Mouse (Mus musculus) c-Kit-positive CD71-positive TER-119-positive erythroid progenitor cells, embryonic 14.5 days (primary cell): Measurements from ENCODE around the gene Pde10a.

ENCODE experiments used
- DNase-seq: peaks from one replicate; pipeline ENCODE4 v3.0.0-alpha.2; 2013; ENCODE audit warnings: low spot score

Pde10a gene

DNA sequence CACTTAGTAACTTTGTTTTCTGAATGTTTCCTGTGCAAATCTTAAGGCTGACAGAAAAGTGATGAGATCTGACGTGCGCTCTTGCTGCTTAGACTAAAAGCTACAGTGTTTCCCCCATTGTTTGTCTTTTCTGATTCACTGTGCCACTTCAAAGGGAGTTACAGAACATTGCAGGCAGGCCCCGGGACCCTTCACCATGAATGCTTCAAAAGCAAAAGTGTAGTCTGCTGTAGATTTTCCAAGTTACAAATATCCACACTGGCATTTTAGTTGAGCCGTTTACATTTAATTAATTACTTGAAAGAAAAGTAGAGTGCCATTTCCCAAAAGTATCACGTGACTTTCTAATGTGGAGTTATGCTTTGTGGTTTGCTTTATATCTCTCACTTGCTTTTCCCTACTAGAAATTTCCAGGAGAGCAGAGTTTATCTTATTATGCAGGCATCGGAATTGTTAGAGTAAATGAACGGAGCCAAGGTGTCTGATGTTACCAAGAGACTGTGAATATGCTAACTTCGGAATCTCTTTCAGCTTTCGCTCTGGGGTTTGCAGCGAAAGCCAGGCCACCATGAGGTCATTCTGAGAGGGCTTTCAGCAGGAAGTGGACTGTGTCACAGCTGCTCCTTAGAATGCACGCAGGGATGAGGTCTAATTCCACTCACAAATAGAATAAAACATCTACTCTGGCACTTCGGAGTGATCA, 447.1 kb downstream of the Pde10a start:
- no peak for DNase-seq

DNA sequence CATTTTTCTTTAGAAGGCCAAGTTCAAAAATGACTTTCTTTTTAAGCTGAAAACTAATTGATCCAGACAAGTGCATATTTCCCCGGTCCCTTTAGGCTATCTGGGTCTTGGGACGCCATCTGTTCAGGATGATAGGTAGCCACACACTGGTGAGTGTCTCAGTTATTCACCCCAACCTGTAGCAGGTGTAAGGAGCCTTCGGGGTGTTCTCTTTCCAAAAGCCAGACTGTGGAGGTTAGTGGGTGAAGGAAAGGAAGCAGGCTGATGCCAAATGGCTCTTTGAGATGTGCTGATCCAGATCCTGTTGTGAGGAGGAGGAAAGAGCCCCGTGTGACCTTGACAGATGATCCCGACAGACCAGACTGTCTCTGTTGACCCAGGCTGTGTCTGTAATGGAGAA, 448.2 kb downstream of the Pde10a start:
- DNase-seq = no peak

DNA sequence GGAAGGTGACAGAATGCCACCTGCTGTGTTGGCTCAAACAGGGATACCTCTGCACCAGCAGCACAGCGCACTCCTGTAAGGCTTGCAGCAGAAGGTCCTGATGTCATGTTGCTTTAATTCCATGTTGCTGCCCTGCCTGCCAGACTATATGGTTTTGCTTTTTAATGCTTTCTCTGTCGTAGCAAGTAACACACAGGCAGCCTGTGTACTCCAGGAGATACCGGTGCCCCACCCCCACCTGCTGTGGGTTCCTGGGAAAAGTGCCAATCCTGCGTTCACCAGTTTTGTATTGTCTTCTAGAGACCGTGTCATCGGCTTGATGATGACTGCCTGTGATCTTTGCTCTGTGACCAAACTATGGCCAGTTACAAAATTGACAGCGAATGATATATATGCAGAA, 449.3 kb downstream of the Pde10a start:
- DNase-seq = no peak

DNA sequence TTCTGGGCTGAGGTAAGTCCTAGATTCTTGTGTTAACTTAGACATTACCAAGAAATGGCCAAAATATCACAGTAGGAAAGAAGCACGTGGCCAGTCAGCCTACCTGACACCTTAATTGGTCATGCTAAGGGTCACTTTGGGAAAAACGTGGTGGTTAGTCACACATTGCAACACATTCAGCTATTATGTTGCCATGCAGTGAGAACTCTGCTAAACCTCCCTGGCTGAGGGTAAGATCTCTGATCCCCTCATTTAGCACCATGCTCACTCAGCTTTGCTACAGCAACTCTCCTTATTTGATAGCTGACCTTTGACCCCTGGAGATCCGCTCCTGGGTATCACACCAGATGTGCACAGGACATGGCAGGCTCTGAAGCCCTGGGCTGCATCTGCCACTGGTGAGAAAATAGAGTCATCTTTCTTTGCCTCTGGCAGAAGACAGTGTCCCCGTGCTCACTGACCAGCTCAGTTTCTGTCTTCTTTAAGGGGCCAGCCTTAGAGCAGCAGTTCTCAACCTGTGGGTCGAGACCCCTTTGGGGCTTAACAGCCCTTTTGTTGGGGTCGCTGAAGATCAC, 449.7 kb downstream of the Pde10a start:
- no peak for DNase-seq

DNA sequence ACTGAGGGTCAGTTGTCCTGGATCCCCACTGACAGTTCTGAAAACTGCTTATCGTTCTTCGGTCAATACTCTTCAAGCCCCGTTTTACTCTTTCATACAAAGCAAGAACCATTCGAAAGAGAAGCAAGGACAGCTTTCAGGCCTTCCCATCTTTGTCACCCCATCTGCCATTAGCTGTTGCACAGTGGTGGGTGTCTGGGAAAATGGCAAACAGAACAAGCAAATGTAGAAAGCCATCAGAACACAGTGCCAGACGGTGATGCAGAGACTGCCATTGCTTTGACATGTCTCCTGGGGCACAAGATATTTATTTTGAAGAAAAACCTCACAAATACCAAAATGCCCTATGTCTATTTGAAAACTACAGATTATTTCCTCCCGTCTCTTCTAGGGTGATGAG, 451.6 kb downstream of the Pde10a start:
- no peak for DNase-seq

DNA sequence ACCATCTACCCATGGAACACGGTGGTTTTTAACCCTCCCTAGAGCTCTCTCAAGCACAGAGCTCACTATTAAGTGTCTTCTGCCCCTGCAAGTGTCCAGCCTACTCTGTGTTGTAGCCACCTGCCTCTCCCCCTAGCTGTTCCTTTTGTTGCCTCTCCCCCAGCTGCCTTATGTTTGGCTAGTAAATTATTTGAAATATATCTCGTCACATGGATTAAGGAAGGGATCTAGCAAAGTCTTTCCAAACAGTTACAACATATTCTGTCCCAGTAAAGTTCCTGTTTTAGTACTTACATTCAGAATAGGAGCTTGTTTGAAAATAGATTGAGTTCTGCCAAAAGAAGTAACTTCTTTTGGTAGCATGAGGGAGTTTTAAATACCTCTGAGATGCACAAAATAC, 452.1 kb downstream of the Pde10a start:
- no peak for DNase-seq

DNA sequence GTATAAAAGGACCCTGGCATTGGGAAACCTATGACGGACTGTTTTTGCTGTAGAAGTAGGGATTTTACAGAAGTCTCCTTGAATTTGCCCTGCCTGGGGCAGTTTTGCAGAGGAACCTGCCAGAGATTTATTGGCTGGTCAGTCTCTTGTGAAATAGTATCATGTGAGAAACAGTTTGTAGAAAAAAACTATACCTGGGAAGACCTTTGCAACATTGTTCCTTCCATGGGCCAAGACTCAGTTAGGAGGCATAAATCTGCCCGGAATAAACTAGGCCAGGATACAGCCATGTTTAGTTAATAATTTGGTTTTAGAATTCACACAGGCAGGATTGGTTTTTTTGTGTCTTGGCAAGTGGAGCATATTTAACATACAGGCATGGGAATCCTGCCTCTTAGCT, 458.4 kb downstream of the Pde10a start:
- DNase-seq = no peak

DNA sequence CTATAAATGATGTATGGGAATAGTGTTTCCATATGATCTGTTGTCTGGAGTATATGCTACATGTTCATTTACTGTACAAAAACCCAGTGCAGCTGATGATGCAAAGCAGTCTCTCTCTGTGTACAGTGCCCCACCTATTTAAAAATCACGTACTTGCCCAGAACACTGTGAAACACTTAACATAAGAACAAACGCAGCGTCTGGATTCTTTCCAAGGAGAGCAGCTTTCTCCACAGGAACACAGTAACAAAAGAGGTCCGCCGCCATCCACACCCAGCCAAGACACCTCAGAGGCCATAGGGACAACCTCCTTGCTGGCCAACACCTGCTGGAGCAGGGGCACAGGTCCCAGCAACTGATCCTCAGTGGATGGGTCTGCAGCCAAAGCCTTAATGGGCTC, 460.5 kb downstream of the Pde10a start:
- no peak for DNase-seq

DNA sequence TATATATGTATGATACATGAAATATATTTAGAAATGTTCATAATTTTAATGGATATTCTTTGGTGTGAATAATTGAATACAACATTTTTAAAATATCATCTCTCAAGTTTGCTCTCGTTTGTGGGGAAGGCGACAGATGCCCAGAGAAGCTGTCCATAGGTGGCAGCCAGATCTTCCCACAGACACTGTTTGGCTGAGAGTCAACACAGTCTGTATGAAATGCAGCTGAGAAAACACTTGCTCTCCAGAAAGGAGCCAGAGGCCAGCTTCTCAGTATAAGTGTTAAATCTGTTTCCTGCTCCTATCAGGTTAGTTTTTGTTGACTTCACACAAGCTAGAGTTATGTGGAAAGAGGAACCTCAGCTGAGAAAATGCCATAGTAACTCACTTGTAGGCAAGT, 461.4 kb downstream of the Pde10a start:
- DNase-seq = no peak

DNA sequence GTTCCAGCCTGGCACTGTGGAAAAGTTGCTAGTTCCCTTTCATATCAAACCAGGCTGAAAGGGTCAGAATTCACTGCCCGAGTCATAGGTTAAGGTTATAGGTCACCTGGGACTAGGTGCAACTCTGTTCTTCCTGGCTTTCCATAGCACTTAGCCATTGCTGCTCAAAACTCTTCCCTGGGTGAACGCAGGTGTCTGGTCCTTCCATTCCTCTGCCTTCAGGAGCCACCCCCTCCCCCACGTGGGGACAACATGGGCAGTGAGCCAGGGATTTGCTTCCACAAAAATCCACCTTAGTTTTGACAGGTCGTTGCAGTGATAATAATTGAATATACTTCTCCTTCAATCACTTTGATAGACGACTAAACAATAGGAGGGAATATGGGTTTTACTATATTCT, 462.2 kb downstream of the Pde10a start:
- no peak for DNase-seq

DNA sequence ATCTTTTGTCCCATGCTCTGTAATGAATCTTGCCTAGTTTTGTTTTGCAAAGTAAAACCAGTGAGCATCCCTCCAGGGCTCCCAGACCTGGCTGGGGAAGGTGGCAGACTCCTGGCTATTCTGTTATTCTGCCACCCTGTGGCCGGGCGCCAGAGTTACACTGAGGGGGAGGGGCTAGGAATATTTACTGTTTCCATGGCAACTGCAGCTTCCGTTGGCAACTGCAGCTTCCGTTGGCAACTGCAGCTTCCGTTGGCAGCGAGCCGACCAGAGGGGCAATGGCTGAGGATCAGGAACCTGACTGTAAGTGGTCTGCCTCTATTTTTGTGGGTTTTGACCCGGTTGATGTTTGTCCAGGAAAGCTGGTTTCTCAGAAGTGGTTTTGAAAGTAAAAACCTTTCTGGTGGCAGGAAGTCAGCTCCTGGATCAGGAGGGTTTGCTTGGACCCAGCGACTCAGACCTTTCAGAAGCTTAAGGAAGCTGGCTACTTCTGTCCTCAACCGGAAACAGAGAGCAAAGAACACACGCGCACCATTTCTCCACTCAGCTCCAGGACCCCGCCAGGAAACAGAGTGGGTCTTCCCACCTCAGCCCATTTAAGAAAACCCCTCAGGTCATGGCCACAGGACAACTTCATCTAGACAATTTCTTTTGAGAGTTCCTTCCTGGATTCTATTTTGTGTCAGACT, 463.1 kb downstream of the Pde10a start, which contains the start of gene 1700010I14Rik:
1700010I14Rik (plus strand) TSS at position 215 of the 689 bp plus-strand sequence.
- DNase-seq = peak; percentile 66

DNA sequence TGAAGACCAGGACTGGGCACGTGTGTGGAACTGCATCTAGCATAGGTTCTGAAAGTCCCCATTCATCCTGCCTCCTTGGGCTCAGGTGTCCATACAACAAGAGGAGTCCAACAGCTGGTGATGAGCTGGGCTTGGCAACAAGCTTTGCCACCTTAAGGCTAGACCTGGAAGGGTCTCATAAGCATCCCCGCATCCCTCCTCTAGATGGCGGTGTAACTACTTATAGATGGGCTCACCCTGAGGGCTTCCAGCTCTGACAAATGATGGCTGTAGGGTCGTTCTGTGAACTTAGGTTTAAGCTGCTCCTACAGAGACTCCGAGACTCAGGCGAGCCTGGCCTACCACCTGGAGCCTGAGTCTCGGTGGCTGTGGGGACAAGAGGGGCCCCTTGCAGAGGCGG, 466.0 kb downstream of the Pde10a start:
- DNase-seq = no peak

DNA sequence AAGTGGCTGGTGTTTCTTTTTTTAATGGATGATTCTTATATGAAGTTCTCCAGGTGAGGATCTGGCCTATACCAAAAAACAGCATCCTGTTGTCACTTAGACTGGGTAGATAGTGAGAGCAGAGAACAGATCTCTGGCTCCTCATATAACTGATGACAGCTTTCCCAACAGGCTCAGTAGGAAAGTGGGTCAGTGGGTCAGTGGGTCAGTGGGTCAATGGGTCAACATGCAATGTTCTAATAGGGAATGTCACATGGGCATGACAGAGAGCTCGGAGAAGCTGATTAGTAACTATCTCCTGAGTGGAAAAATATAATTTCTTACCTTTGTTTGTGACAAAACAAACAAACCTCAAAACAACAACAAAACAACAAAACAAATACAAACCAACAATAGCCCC, 470.2 kb downstream of the Pde10a start:
- DNase-seq = no peak

DNA sequence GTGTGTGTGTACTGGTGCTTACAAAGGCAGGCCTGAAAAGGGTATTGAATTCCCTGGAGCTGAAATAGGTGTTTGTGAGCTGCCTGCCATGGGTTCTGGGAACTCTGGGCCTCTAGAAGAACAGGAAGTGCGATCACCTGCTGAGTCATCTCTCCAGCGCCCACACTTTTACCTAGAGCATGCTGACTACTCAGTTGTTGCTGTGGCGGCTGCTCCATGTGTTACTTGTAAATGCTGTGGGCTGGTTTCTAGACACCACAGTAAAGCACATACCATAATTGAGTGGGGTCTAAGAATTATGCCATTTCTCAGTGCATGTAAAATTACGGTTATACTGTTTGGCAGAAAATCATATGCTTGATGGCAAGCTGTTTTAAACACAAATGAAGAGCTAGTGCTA, 477.3 kb downstream of the Pde10a start:
- no peak for DNase-seq

DNA sequence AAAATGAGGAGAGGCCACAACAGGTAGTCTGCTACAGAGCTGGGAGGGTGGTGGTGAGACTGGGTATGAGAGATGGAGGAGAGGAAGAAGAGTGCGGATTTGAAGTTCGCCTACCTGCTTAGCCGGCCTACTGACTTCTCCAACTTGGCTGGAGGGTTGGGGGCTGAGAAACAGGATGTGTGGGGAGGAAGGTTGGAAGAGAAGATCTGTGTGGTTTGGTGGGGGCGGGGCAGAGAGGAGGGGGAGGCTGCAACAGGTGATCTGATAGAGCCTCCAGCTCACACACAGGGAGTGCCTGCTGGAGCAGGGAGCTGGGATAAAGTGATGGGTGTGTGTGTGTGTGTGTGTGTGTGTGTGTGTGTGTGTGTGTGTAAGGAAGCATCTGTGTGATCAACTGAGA, 479.3 kb downstream of the Pde10a start:
- DNase-seq = no peak

DNA sequence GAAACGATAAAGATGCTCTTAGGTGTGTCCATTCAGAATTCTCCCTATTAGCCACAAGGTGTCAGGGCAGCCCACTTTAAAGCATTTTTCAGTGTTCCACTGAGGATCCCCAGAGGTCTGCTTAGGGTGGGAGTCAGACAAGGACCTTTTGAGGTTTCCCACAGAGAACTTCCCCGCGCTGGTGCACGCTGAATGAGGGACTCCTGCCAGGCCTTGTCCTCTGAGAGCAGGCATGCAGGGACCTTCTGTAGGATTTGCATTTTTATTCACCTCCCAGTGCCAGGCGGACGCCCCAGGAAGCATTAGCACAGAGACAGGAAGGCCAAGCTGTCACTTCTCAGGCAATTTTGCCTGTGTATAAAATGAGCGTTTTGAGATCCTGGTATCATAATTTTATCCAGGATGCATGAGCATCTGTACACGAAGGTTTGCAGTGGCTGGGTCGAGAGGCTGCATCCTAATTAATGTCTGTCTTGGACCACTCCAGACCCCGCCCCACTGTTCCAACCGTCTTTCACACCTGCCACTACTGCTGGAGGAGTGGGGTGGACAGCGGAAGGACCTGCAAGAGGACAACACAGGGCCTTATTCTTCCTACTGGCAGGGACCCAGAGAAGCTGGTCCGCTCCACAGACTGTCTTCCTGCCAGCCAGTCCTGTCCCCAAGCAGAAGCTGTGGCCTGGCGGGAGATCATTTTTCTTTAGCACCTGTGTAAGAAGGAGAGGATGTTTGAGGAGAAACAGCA, 498.2 kb downstream of the Pde10a start:
- DNase-seq = no peak

DNA sequence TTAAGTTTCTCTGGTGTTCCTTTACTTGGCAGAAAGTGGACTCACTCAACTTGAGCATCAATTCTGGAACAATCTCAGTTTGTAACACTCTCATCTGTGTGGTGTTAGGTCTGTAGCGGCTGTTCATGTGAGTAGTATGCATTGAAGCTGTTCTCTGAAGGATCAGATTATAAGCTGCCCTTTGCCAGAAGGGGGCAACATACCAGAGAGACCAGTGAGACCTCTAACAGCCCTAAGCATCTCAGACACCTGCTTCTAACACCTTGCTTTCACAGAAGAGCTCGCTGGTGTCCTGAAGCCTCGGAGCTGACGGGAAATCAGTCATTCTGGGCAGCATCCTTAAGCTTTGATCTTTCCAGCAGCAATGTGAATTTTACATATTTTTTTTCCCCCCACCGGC, 505.0 kb downstream of the Pde10a start:
- no peak for DNase-seq

DNA sequence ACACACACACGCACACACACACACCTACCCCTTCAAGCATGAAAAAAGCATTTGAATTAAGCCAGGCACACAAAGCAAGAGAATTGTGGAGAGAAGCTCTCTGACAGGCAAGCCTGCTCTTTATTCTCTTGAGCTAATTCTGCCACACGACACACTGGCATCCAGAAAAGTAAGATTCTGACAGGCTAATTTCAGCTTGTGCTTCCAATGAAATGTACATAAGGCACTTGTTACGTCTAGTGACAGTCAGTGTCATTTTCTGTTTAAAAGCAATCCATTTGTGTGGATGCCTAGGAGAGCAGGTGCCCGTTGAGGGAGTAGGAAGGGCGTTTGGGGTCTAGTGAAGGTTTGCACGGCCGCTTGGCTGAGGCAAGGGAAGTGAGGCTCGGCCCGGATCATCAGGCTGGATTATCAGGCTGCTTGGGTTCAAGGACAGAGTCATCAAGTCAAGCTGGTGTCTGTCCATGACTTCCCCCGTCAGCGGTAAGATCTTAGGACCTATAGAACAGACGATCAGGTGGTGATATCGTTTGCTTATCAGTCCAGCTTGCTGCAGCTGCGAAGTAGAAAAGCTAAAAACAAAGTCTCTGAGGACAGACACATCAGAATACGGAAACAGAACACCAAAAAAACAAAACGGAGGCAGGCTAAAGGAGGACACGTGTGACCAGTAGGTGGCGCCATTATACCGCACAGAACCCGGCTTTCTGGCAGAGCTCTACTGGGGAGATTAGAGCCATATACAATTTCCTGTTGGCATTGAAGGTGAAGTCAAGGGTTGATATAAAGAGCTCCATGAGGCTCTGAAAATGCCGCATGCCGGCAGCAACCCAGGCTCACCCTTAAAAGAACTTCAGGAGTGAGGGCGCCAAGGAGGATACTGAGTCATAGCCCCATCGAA, 506.3 kb downstream of the Pde10a start:
- peak; percentile 43 for DNase-seq

DNA sequence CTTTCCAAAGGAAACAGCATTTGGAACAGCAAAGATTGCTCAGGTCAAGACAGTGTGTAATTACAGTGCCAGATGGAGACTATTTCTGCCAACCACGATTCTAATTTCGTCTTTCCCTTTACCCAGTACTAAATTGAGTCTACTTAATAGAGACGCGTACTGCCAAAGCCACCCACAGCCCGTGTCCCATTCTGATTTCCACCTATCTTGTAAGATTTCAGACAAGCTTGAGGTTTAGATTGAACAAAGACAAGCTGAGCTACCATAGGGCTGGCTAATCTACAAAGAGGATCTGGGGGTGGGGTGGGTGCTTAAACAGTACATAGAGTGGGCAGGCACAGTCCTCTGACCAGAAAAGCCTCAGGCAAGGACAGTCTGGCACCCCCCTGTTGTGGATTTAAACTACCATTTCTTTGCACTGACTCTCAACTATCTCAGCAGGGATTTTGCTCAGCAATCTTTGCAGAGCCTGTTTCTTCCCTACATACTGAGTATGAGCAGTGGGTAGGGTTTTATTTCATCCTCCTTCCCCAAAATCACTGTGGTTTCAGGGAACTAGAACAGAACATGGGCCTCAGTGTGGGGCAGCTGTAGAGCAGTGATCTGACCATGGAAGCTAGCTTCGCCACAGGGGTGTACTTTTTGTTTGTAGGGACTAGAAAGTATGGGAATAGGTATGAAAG, 507.3 kb downstream of the Pde10a start:
- DNase-seq = no peak

DNA sequence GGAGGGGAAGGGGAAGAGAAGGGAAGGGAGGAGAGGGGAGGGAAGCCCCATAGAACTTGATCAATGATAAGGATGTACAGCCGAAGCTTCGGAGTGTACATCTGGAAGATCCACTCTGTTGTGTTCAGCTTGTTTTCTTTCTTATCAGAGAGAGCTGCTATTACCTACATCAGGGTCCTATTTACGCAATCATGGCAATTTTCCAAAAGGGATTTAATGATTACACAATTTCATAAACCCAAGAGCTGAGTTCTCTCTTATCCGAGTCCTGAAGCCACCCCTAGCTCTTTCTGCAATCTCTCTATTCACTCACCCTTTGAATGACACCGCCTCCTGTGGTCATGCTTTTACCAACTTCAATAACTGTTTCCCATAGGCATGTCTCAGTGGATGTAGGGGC, 508.3 kb downstream of the Pde10a start:
- no peak for DNase-seq
